Mouse (Mus musculus) small intestine, adult 10 weeks (tissue): Measurements from ENCODE around the gene Gabrr3. TPM values are rescaled to one million over a fixed set of nuclear protein-coding genes. Genes with fewer than 3 reads are reported as not detected.

Source experiments
- polyA plus RNA-seq: library from polyadenylated mRNA; stranded (reverse); fragments of 350-450 nt; fragmentation: Illumina TruSeq; extraction: RNeasy Lipid Tissue Mini Kit (QIAGEN cat#74804); gene quantifications from one replicate; pipeline ENCODE4 v1.2.3, GENCODE M21; 2014; ENCODE audit warnings: low replicate concordance

Gabrr3 gene
- polyA plus RNA-seq, result not detected

DNA sequence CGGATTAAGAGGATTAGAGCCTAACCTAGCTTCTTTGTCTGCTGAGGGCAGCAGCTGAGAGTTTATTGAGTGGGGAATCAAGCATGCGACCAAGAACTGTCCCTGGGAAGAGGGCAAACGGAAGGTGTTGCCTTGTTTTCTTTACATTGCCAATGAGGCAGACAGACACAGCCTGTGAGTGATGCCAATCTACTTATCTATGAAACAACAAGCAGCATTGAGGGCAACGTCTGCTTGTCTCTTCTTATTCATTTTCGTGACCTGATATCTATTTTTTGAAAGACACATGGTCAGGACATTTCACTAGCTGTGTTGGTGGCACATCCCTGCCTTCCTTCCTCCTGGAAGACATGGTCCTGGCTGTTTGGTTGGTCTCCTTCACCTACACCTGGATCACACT is at the start of gene Gabrr3:
TSS of gene Gabrr3 (plus strand) at position 301 of the 400 bp plus-strand sequence.

DNA sequence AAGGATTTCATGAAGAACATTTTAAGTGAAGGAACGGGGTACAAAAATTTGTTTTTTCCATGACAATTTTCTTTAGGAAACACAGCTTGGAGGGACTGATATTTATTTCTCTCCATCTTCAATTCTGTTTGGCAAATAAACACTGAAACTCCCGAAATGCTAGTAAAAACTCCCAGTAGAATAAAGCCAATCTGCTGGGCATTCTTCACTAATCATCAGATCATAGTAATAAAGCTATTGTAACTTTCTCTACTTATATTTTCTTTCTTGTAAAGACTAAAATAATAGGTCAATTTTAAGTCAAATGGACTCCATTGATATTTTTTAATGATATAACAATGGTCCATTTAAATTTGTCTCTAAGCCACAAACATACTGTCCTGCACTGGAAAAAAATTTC is 43.2 kb upstream of the Gabrr3 start, which contains the start of gene Olfr209:
TSS of gene Olfr209 (minus strand) at position 101 of the 400 bp plus-strand sequence.

GRCm38 (mm10) chr16:59471637-59472278 is 64.6 kb downstream of the Gabrr3 start, which contains the start of gene Riox2:
Gene Riox2 (plus strand): TSS chr16:59471775.

Other genes with a start within 250 kb of the Gabrr3 start
- gene Olfr196, start 236.9 kb upstream of the Gabrr3 start, polyA plus RNA-seq, result not detected
- gene Olfr198, start 203.8 kb upstream of the Gabrr3 start, polyA plus RNA-seq, result not detected
- gene Olfr199, start 187.6 kb upstream of the Gabrr3 start, polyA plus RNA-seq, result not detected
- gene Olfr201, start 134.7 kb upstream of the Gabrr3 start, polyA plus RNA-seq, result not detected
- gene Olfr202, start 120.5 kb upstream of the Gabrr3 start, polyA plus RNA-seq, result not detected
- not detected for gene Olfr203, start 108.5 kb upstream of the Gabrr3 start, polyA plus RNA-seq
- gene Olfr204, start 89.1 kb upstream of the Gabrr3 start, polyA plus RNA-seq, result not detected
- not detected for gene Olfr205, start 76.2 kb upstream of the Gabrr3 start, polyA plus RNA-seq
- gene Olfr206, start 58.1 kb upstream of the Gabrr3 start, polyA plus RNA-seq, result not detected
- not detected for gene Olfr209, start 43.3 kb upstream of the Gabrr3 start, polyA plus RNA-seq
- 26.7 TPM for gene Riox2, start 64.4 kb downstream of the Gabrr3 start, polyA plus RNA-seq
- gene Crybg3, start 193.6 kb downstream of the Gabrr3 start, polyA plus RNA-seq, result 12.6 TPM
- 9.3 TPM for gene Arl6, start 232.1 kb downstream of the Gabrr3 start, polyA plus RNA-seq